Mouse (Mus musculus) lung, postnatal 14 days (tissue): ENCODE data around the gene Adamts15.
A peak's percentile ranks its signal among the peaks of the same experiment; 100 is the strongest.

Source experiments
- DNase-seq: peaks from one replicate; pipeline ENCODE4 v3.0.0; 2021

Gene Adamts15

GRCm38 (mm10) chr9:30922197-30922894 lies at the start of gene Adamts15:
TSS of gene Adamts15 (minus strand) at chr9:30922452.
- peak; percentile 81 for DNase-seq

GRCm38 (mm10) chr9:30971967-30972366 lies 49.7 kb upstream of the Adamts15 start:
- no peak for DNase-seq

DNA sequence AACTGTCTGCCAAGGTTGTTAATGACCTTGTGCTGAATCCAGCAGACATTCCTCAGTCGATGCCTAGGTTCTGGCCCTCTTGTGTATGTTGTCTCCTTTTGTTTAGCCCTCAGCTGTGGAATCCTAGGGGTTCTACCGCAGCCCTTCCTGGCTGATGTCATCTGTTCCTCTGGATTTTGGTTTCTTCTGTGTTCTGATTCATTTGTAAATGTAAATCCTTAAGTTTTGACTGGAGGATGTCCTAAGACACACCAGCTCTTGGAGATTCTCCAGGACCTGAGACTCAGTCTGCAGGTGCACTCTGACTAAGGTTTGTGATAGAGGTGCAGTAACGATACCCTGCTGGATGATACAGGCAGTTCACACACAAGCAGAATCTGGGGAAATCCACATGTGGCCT lies 47.7 kb upstream of the Adamts15 start:
- no peak for DNase-seq

- no peak for DNase-seq
Observed at GRCm38 (mm10) chr9:30968130-30968529, 45.9 kb upstream of the Adamts15 start.

GRCm38 (mm10) chr9:30966881-30967280 lies 44.6 kb upstream of the Adamts15 start:
- no peak for DNase-seq

- DNase-seq = no peak
Observed at GRCm38 (mm10) chr9:30964685-30965084, 42.4 kb upstream of the Adamts15 start.

DNA sequence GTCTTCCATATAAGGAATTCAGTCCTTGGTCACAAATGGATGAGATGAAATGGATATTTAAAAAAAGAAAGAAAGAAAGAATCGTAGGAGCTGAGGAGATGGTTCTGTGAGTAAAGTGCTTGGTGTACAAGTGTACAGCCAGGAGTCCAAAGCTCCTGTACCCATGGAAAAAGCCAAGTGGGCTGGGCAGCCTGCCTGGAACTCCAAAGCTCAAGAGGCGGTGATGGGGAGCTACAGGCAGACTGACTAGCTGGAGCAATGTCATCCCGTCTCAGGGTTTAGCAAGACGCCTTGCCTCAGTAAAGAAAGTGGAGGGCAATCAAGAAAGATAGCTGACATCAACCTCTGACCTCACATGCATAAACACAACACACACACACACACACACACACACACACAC lies 41.5 kb upstream of the Adamts15 start:
- DNase-seq = peak; percentile 64

- no peak for DNase-seq
Observed at GRCm38 (mm10) chr9:30955246-30955645, 33.0 kb upstream of the Adamts15 start.

DNA sequence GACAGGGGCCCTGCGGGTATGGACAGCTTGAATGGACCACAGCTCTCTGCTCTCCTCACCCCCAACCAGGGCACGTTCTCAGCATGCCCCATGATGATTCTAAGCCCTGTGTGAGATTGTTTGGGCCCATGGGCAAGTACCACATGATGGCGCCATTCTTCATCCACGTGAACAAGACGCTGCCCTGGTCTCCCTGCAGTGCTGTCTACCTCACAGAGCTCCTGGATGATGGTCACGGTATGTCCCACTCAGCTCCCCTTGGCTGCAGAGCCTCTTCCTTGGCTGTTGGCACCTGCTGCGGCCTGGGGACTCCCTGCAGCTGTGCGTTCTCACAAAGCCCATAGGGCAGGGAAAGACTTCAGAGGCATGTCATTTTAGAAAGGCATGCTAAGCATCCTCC lies 31.0 kb upstream of the Adamts15 start:
- no peak for DNase-seq

DNA sequence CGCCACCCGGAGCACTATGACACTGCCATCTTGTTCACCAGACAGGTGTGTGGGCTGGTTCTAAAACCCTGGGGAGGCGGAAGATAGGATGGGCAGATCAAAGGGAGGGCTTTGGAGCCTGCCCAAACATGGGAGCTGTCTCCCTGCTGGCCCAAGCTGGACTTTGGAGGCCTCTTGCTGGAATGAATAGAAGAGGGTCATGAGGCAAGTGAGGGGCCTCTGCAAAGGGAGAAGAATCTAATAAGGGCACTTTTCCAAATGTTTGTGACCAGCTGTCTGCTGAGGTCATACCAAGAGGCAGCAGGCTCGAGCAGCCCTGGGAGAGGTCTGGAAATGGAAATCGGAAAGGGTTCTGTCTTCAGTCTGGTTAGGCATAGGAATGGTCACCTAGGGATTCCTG lies 29.2 kb upstream of the Adamts15 start:
- DNase-seq = peak; percentile 44

GRCm38 (mm10) chr9:30950592-30950991 lies 28.3 kb upstream of the Adamts15 start:
- peak; percentile 60 for DNase-seq

- DNase-seq = no peak
Observed at GRCm38 (mm10) chr9:30949971-30950370, 27.7 kb upstream of the Adamts15 start.

GRCm38 (mm10) chr9:30949422-30949821 lies 27.2 kb upstream of the Adamts15 start:
- peak; percentile 43 for DNase-seq

- no peak for DNase-seq
Observed at GRCm38 (mm10) chr9:30945276-30945675, 23.0 kb upstream of the Adamts15 start.

- no peak for DNase-seq
Observed at GRCm38 (mm10) chr9:30944234-30944633, 22.0 kb upstream of the Adamts15 start.

- no peak for DNase-seq
Observed at GRCm38 (mm10) chr9:30943341-30943740, 21.1 kb upstream of the Adamts15 start.

DNA sequence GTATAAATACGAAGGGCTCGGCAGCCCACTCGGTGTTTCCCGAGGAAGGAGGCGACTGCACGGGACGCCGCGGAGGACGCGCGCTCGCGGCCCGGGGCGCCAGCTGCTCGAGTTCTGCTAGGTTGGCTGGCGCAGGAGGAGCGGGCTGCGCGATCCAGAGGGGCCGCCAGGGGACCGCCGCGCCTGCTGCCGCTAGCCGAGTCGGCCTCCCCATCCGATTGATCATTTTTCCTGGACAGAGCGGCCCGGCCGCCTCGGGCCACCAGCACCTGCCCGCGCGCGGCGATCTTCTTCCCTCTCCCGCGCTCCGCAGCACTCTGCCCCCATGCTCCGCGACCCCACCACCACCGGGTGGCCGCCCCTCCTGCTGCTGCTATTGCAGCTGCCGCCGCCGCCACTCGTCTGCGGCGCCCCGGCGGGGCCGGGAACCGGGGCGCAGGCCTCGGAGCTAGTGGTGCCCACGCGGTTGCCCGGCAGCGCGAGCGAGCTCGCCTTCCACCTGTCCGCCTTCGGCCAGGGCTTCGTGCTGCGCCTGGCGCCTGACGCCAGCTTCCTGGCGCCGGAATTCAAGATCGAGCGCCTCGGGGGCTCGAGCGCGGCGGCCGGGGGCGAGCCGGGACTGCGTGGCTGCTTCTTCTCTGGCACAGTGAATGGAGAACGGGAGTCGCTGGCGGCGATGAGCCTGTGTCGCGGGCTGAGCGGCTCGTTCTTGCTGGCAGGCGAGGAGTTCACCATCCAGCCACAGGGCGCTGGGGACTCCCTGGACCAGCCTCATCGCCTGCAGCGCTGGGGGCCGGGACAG lies 20.5 kb upstream of the Adamts15 start, which contains the start of gene Adamts8:
TSS of gene Adamts8 (plus strand) at position 51 of the 802 bp plus-strand sequence.
- DNase-seq = no peak

- peak; percentile 92 for DNase-seq
Observed at GRCm38 (mm10) chr9:30940328-30940727, 18.1 kb upstream of the Adamts15 start.

DNA sequence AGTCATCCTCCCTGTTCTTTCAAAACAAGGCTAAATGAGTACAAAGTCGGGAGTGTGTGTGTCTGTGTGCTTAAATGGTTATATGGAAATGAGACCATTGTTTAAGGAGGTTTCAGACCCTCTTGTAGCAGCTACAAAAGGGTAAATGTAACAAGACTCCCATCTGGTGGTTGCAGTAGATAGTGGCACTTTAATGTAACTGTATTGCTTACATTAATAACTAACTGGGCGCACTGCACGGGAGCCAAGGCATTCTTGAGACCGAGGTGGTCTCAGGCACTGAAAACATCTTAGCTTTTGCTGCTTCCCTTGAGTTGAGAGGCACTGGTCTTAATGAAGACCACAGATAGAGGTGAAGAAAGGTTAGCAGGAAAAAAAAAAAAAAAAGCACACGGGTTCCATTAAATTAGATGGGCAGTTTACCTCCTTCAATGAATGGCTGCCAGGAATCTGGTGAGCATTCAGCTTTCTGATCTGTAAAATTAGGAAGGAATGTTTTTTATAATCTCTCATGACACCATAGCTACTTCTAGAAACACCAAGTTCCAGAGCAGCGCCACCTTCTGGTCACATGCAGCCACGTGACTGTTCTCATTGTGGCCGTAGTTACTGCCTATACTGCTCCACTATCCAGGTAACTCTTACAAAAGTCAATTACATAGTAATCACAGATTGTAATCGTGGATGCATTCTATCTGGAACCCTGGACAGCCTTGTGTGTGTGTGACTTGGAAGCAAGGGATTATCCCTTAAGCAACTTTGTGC lies 14.6 kb upstream of the Adamts15 start:
- DNase-seq = peak; percentile 79

- no peak for DNase-seq
Observed at GRCm38 (mm10) chr9:30934827-30935226, 12.6 kb upstream of the Adamts15 start.

GRCm38 (mm10) chr9:30932346-30932745 lies 10.1 kb upstream of the Adamts15 start:
- no peak for DNase-seq

DNA sequence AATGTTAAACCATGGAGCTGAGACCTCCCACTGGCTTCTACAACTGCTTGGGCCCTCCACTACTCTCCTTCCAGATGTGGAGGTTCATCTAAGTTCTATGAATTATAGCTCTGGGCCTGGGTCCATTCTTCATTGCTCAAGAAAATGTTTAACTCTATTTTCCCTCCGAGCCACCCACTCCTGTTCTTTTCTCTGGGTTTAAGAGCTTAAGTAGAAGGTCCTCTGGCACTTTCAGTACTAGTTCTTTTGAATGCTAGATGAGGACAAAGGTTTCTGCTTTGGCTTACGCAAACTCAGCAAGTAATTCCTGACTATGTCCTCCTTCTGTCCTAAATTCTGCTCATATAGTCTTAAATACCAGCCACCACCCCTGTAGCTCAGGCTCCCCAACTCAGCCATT lies 6.5 kb upstream of the Adamts15 start:
- no peak for DNase-seq
